Mouse (Mus musculus): ENCODE measurements at regions not wholly inside any gene's neighbourhood (a gene's known extent, or its start where the extent isn't known, plus 50 kb on each side); places are given as distances from the start of the nearest gene placed in this dataset.

- TF ChIP-seq CTCF (IDR thresholded peaks at IDR 0.05; ENCODE audit: control insufficient read depth, insufficient read depth, insufficient replicate concordance, low read depth, low read length) (no peak), POLR2A (IDR thresholded peaks at IDR 0.05; ENCODE audit: control insufficient read depth, low read depth, low read length) (no peak)
Measured at GRCm38 (mm10) chr7:129832830-129833229, 241.2 kb downstream of the Wdr11 start.
